Mouse (Mus musculus) heart, postnatal 0 days (tissue): ENCODE measurements at regions not wholly inside any gene's neighbourhood (a gene's known extent, or its start where the extent isn't known, plus 50 kb on each side); places are given as distances from the start of the nearest gene placed in this dataset.

Source experiments
- ATAC-seq: fragments of 200-750 bp; cut with Nextera tagmentation; 2 replicates; pipeline ENCODE4 v1.8.0; 2017; ENCODE audit warnings: low read depth, moderate number of reproducible peaks, moderate library complexity; ENCODE audit not compliant: insufficient read depth
- DNase-seq: peaks from one replicate; pipeline ENCODE4 v3.0.0-alpha.2; 2016; ENCODE audit warnings: low spot score
- H3K27ac ChIP-seq: fragments of 300-500 bp; sonication (generic); 2 replicates; pipeline ENCODE4 v1.5.1; 2014; ENCODE audit warnings: low read depth, mild to moderate bottlenecking
- H3K27me3 ChIP-seq: fragments of 300-500 bp; sonication (generic); 2 replicates; pipeline ENCODE4 v1.6.1; 2014; ENCODE audit warnings: low read length, mixed read lengths; ENCODE audit not compliant: control insufficient read depth, insufficient read depth
- H3K36me3 ChIP-seq: fragments of 300-500 bp; sonication (generic); replicated peaks from 2 replicates; pipeline ENCODE4 v1.6.1; 2014; ENCODE audit warnings: low read length, mixed read lengths; ENCODE audit not compliant: control insufficient read depth, insufficient read depth
- H3K4me1 ChIP-seq: fragments of 300-500 bp; sonication (generic); 2 replicates; pipeline ENCODE4 v1.6.1; 2014; ENCODE audit warnings: antibody characterized with exemption; ENCODE audit not compliant: control insufficient read depth, insufficient read depth
- H3K4me2 ChIP-seq: fragments of 300-500 bp; sonication (generic); 2 replicates; pipeline ENCODE4 v1.6.1; 2014; ENCODE audit warnings: low read depth, mild to moderate bottlenecking, low read length, moderate library complexity
- H3K4me3 ChIP-seq: fragments of 300-500 bp; sonication (generic); 2 replicates; pipeline ENCODE4 v1.5.1; 2014; ENCODE audit warnings: low read depth, low read length
- H3K9ac ChIP-seq: fragments of 300-500 bp; sonication (generic); replicated peaks from 2 replicates; pipeline ENCODE4 v1.6.1; 2014; ENCODE audit warnings: low read depth, low read length, mixed read lengths
- H3K9me3 ChIP-seq: fragments of 300-500 bp; sonication (generic); replicated peaks from 2 replicates; pipeline ENCODE4 v1.6.1; 2016; ENCODE audit warnings: low read length; ENCODE audit not compliant: control insufficient read depth
- CTCF ChIP-seq: IDR thresholded peaks from 2 replicates; pipeline ENCODE4 v1.5.1; 2016; ENCODE audit warnings: antibody characterized with exemption, control low read depth, low read depth
- EP300 ChIP-seq: IDR thresholded peaks from 2 replicates; pipeline ENCODE4 v1.6.1; 2016; ENCODE audit warnings: antibody characterized with exemption, low read depth
- WGBS: fragments of 180-500 bp; shearing (Covaris S2); extraction: QIAGEN DNeasy Blood & Tissue Kit; methylation state at CpG from one replicate; pipeline ENCODE4 v1.1.7; 2014; 5-methylcytosine and 5-hydroxymethylcytosine counted together

DNA sequence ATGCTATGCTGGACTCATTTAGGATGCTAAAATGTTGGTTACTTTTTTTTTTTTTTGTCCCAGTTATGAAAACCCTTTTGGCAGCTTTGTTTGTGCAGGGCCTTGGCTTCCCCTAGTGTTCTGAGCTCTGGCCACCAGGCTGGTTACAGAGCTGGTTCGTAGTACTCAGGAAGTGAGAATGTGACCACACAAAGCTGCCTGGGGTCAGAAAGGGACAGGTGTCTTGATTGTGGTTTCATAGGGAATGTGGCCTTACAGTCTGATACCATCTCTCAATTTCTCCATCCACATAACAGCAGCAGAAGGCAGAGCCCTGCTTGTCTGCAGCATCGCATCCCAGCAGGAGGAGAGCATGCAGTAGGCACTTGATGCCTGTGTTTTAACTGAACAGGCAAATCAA lies 282.9 kb upstream of the Map3k7 start:
- ATAC-seq (no peak), DNase-seq (no peak)
- no peak overlapping the region for H3K4me3 ChIP-seq
- no peaks in the 10 kb centered on the region for H3K27me3 ChIP-seq
- H3K9ac ChIP-seq: no peak overlapping the region
- H3K36me3 ChIP-seq: no peaks in the 10 kb centered on the region
- no peak overlapping the region for H3K4me2 ChIP-seq
- TF ChIP-seq CTCF (no peak), EP300 (no peak)
- 74% methylated on average over 2 of the region's 2 CpGs for WGBS
- H3K9me3 ChIP-seq: no peaks in the 10 kb centered on the region
- no peaks in the 10 kb centered on the region for H3K4me1 ChIP-seq
- H3K27ac ChIP-seq: no peak overlapping the region

DNA sequence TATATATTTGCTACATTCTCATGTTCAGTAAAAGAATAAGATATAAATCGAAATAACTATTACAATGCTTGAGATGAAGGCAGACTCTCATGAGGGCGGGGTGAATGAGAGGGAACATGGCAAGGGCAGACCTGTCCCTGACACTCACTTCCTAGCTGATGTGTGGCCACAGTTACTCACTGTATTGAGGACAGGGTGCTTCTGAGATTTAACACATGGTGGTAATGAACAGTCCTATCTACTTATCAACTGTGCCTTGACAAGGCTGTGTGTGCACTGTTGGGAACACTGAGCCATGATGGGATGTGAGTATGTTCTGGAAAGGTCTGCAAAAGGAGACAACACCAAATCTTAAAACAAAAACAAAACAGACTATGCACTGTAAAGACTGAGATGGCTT lies 274.8 kb upstream of the Map3k7 start:
- Histone ChIP-seq H3K27me3 (no peaks in the 10 kb centered on the region), H3K4me3 (no peak overlapping the region), H3K9me3 (no peaks in the 10 kb centered on the region), H3K4me2 (no peak overlapping the region), H3K9ac (no peak overlapping the region), H3K4me1 (no peaks in the 10 kb centered on the region), H3K36me3 (no peaks in the 10 kb centered on the region), H3K27ac (no peak overlapping the region)
- DNase-seq (no peak), ATAC-seq (no peak)
- 80% methylated on average over 2 of the region's 2 CpGs for whole genome bisulfite sequencing
- no peak for TF ChIP-seq EP300
- TF ChIP-seq CTCF: no peak

DNA sequence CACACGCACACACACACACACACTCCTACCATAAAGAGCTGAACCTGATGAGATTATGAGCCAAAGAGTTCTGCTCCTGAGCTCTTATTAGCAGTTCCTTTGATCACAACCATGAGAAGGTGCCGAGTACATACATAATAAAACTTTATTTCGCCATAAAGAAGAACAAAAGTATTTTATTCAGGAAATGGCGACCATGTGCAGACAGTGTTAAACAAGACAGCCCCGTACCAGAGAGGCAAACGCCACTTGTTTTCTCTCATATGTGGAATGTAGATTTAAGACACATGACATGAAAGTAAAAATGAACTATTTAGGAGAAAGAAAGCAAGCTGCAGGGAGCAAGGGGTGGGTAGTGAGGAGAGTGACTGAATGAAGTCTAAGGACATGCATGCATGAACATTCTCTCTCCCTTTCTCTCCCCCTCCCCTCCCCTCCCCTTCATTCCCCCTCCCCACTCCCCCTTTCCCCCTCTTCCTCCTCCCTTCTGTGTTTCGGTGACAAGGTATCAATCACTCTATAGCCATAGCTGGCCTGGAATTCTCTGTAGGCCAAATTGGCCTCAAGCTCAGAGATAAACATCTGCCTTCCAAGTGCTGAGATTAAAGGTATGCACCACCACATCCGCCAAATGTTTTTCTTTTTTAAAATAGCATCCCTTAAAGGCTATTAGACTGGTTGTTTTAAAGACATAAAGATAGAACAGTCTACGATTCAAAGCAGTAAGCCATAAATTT lies 266.0 kb upstream of the Map3k7 start:
- 71% methylated on average over 9 of the region's 9 CpGs for WGBS

DNA sequence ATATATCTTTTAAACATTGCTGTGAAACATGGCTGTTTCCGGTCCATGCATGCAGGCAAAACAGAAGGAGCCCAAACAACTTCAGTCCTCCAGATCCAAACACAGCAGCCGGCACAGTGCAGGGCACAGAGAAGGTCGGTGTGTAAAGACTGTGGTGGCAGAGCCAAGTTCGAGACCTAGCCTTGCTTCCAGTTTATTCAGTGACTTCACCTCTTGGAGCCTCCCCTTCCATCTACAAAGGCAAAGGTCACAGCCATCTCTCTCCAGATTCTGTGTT lies 265.5 kb upstream of the Map3k7 start:
- Histone ChIP-seq H3K27ac (no peak overlapping the region), H3K9me3 (no peaks in the 10 kb centered on the region), H3K9ac (no peak overlapping the region), H3K4me1 (no peaks in the 10 kb centered on the region), H3K36me3 (no peaks in the 10 kb centered on the region), H3K27me3 (no peaks in the 10 kb centered on the region), H3K4me2 (no peak overlapping the region), H3K4me3 (no peak overlapping the region)
- TF ChIP-seq CTCF (no peak), EP300 (no peak)
- WGBS: 64% methylated on average over 4 of the region's 4 CpGs
- no peak for ATAC-seq
- DNase-seq: no peak

More for the DNA sequence above, 266.0 kb upstream of the Map3k7 start:
- Histone ChIP-seq H3K36me3 (no peaks in the 10 kb centered on the region), H3K9me3 (no peaks in the 10 kb centered on the region), H3K4me1 (no peaks in the 10 kb centered on the region), H3K27me3 (no peaks in the 10 kb centered on the region), H3K9ac (no peak overlapping the region), H3K4me3 (no peak overlapping the region), H3K27ac (no peak overlapping the region), H3K4me2 (no peak overlapping the region)
- ATAC-seq: no peak
- DNase-seq: no peak
- TF ChIP-seq EP300: no peak
- no peak for TF ChIP-seq CTCF

DNA sequence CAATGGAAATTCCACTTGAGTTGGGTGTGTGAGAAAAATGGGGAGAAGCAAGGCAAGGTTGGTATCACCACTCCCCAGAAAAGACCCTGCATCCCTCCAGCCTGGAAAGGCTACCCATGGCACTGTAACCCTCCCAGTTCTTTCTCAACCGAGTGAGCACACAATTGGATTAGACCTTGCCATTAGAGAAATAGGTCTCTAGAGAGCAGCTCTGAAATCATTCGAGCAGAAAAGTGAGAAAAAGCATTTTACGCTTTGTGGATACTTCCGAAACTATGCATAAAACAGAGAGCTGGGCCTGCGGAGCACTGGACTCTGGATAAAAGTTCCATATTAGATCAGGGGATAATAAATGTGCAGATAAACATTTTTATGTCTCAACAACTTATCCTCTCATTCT lies 264.6 kb upstream of the Map3k7 start:
- H3K36me3 ChIP-seq: no peaks in the 10 kb centered on the region
- H3K27me3 ChIP-seq: no peaks in the 10 kb centered on the region
- H3K27ac ChIP-seq: no peak overlapping the region
- TF ChIP-seq CTCF (no peak), EP300 (no peak)
- H3K9me3 ChIP-seq: no peaks in the 10 kb centered on the region
- no peak for DNase-seq
- H3K9ac ChIP-seq: no peak overlapping the region
- no peak overlapping the region for H3K4me2 ChIP-seq
- H3K4me3 ChIP-seq: no peak overlapping the region
- WGBS: 82% methylated on average over 5 of the region's 5 CpGs
- H3K4me1 ChIP-seq: no peaks in the 10 kb centered on the region
- no peak for ATAC-seq

DNA sequence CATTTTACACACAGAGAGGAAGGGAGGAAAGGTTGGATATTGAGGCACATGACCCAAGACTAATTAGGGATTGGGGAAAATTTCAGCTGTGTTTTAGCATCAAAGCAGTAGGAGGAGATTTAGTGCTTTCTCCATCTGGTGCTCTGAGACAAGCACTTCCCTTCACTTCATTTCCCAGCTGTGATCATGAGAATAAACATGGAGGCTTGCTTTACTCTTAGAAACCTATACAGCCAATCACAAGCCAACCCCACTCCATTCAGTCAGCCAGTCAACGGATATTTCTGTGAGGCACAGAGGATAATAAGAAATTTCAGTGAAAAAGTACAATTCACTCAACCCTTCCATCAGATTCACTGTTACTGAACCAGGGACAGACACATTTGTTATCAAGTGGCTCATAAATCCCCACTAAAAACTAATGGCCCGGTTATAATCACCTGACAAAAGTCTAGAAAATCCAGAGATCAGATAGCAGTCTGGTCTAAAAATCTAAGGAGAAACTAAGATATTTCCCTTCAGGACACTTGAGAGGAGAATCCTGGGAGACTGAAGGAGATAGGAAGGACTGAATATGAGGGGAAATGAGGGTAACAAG lies 249.7 kb upstream of the Map3k7 start:
- Histone ChIP-seq H3K36me3 (no peaks in the 10 kb centered on the region), H3K9me3 (no peaks in the 10 kb centered on the region), H3K4me2 (no peak overlapping the region), H3K9ac (no peak overlapping the region), H3K27me3 (no peaks in the 10 kb centered on the region), H3K27ac (no peak overlapping the region), H3K4me1 (no peaks in the 10 kb centered on the region), H3K4me3 (no peak overlapping the region)
- 68% methylated on average over 2 of the region's 2 CpGs for WGBS
- ATAC-seq (no peak), DNase-seq (no peak)
- TF ChIP-seq EP300 (no peak), CTCF (no peak)
